Comparison of ENCODE assay signal across 8 mouse cellular contexts in the genomic region with DNA sequence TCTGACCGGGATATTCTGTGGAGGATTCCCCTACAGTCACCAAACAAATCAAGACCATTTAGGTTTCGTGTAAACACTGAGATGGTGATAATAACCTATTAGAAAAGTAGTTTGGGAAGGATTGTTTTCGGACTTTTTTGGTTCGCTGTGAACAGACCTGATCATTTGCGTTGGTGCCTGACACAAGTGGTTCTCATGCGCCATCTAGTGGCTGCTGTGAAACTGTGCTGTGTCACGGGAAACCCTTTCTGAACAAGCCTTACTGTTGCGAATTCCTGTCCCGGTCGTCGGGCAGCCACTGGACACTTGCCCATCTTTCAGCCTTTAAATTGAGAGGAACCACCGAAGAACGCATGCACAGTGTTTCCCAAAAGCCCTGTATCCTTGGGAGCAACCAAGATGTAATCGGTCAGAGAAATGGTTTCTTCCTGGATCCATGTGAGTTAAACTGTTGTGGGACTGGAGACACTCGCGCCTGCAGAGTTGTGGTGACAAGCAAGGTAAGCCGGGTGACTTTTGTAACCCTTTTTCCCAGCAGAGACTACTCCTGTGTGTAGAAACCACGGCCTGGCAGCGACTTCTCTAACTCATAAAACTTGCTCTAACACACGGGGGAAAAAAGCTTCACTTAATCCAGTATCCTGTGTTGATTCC.
DNase-seq lines count a peak whose midpoint lies in the region; ATAC-seq lines count a peak whose summit lies in the region.

No protein-coding gene starts in this region.

- peak; percentile 72; the same call in 1 of the 2 replicates for ATAC-seq in hindbrain, embryonic 15.5 days (ENCODE audit: low FRiP score, low read depth)

- peaks cover 14% of the 10 kb centered on the region for H3K4me1 ChIP-seq in hindbrain, embryonic 15.5 days (replicated peaks)

- WGBS in hindbrain, embryonic 15.5 days = 12% methylated on average over 20 of the region's 20 CpGs

- H3K36me3 ChIP-seq in hindbrain, embryonic 15.5 days = no peaks in the 10 kb centered on the region

- DNase-seq in ZHBTc4 (ENCODE audit: low read depth, low spot score) = peak; percentile 86
- DNase-seq in cerebellum, postnatal 4 days (ENCODE audit: low spot score in 2 of 2) = peak; percentile 69 to 80
- peak; percentile 89 for DNase-seq in gastrocnemius, adult 18-20 months (ENCODE audit: low spot score)
- peak; percentile 77 to 80 for DNase-seq in layer of hippocampus, postnatal 36 days
- peak; percentile 86 for DNase-seq in lung, postnatal 25 days (ENCODE audit: low spot score)
- DNase-seq in retina, postnatal 1 day = peak; percentile 91
- DNase-seq in thymus, postnatal 4 days = peak; percentile 85

- 0 out of 2 replicates have a peak overlapping the region, but pooled peaks have one; percentile 7 for H3K9ac ChIP-seq in hindbrain, embryonic 15.5 days

- H3K9me3 ChIP-seq in hindbrain, embryonic 15.5 days = no peaks in the 10 kb centered on the region

- H3K27ac ChIP-seq in hindbrain, embryonic 15.5 days (replicated peaks) = no peak overlapping the region

- H3K27me3 ChIP-seq in hindbrain, embryonic 15.5 days = peaks cover 62% of the 10 kb centered on the region

- H3K4me2 ChIP-seq in hindbrain, embryonic 15.5 days = peak overlapping the region; percentile 51

- peak overlapping the region; percentile 18 for H3K4me3 ChIP-seq in hindbrain, embryonic 15.5 days
